Mouse (Mus musculus): ENCODE results near the gene Mtrex. TPM values are rescaled to one million over a fixed set of nuclear protein-coding genes. Genes with fewer than 3 reads are reported as not detected.

The Mtrex gene
- polyA plus RNA-seq, 1 experiment from 2014 or later = 62.2 TPM

DNA sequence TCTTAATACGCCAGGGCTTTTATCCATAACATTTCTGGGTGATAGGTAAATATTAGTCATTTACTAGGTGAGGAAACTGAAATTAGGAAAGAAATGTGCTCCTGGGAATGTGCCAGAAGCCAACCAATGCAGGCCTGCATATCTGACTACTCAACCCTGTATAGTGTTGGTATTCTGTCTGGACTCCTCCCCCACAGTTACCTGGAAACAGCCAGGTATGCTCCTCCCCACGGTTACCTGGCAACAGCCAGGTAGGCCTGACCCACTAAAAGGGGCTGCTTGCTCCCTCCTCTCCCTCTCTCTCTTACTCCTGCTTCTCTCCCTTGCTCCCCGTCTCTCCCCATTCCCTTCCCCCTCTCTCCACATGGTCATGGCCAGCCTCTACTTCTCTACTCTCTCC lies 104.8 kb downstream of the Mtrex start:
- H3K27me3 ChIP-seq (replicated peaks) = no peaks in the 10 kb centered on the region
- no peak for ATAC-seq (replicated peaks)
- H3K9me3 ChIP-seq = no peaks in the 10 kb centered on the region
- no peak overlapping the region for H3K4me2 ChIP-seq
- no peaks in the 10 kb centered on the region for H3K36me3 ChIP-seq (replicated peaks)
- no peak overlapping the region for H3K9ac ChIP-seq
- WGBS = 78% methylated on average over 3 of the region's 3 CpGs
- H3K4me1 ChIP-seq = no peaks in the 10 kb centered on the region
- no peak overlapping the region for H3K27ac ChIP-seq
- no peak overlapping the region for H3K4me3 ChIP-seq

- no peaks in the 10 kb centered on the region for H3K36me3 ChIP-seq (replicated peaks)
- H3K4me1 ChIP-seq = no peaks in the 10 kb centered on the region
- WGBS = 92% methylated on average over 3 of the region's 3 CpGs
- H3K9me3 ChIP-seq = no peaks in the 10 kb centered on the region
- H3K9ac ChIP-seq = no peak overlapping the region
- H3K4me2 ChIP-seq = no peak overlapping the region
- H3K27ac ChIP-seq = no peak overlapping the region
- no peak overlapping the region for H3K4me3 ChIP-seq
- ATAC-seq (replicated peaks) = no peak
- no peaks in the 10 kb centered on the region for H3K27me3 ChIP-seq (replicated peaks)
These were observed 109.1 kb downstream of the Mtrex start for GRCm38 (mm10) chr13:112818125-112818524.

Other genes starting within 250 kb of the Mtrex start
- gene Plpp1, start 126.6 kb downstream of the Mtrex start, polyA plus RNA-seq (2015; fragmentation: Nextera tagmentation; extraction: Ambion mirVana) = 59.9 and 62.3 TPM in 2 replicates
- gene Dhx29, start 56 bp upstream of the Mtrex start, polyA plus RNA-seq (2015; fragmentation: Nextera tagmentation; extraction: Ambion mirVana) = 35.0 and 35.8 TPM in 2 replicates
- 1.6 and 2.3 TPM in 2 replicates for gene Ccno, start 60.4 kb upstream of the Mtrex start, polyA plus RNA-seq (2015; fragmentation: Nextera tagmentation; extraction: Ambion mirVana)
- gene Mcidas, start 66.4 kb upstream of the Mtrex start, polyA plus RNA-seq (2015; fragmentation: Nextera tagmentation; extraction: Ambion mirVana) = 0.75 and 0.83 TPM in 2 replicates
- 0.45 and 0.57 TPM in 2 replicates for gene Cdc20b, start 107.7 kb upstream of the Mtrex start, polyA plus RNA-seq (2015; fragmentation: Nextera tagmentation; extraction: Ambion mirVana)
- gene Gpx8, start 119.0 kb upstream of the Mtrex start, polyA plus RNA-seq (2015; fragmentation: Nextera tagmentation; extraction: Ambion mirVana) = 42.0 and 52.5 TPM in 2 replicates
- not detected in 2 replicates for gene Gzma, start 173.6 kb upstream of the Mtrex start, polyA plus RNA-seq (2015; fragmentation: Nextera tagmentation; extraction: Ambion mirVana)

All from midbrain, embryonic 15.5 days (tissue).